Mouse (Mus musculus): ENCODE measurements around the gene Ptpn6.
"Not testable (repeated sequence)": the region's sequence is repeated elsewhere in the genome, so short reads cannot be mapped to it uniquely, and the experiment has no call there.

DNA sequence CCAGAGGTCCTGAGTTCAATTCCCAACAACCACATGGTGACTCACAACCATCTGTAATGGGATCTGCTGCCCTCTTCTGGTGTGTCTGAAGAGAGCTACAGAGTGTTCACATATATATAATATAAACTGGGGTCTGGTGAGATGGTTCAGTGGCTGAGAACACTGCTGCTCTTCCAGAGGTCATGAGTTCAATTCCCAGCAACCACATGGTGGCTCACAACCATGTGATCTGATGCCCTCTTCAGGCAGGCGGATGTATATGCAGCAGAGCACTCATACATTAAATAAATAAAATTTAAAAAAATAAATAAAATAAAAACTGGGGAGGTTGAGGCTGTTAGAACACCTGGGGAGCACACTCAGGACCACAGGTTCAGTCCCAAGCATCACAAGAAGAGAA lies 51.9 kb downstream of the Ptpn6 start:
- not testable (repeated sequence) for TF ChIP-seq ZC3H11A (IDR thresholded peaks at IDR 0.05; ENCODE audit: borderline replicate concordance, low read depth, low read length); MAFK (IDR thresholded peaks at IDR 0.05; ENCODE audit: insufficient read depth, low read depth, low read length); HCFC1 (IDR thresholded peaks at IDR 0.05; ENCODE audit: borderline replicate concordance, insufficient read depth, low read length); CHD2 (IDR thresholded peaks at IDR 0.05; ENCODE audit: low read depth, low read length); ZNF384 (IDR thresholded peaks at IDR 0.05; ENCODE audit: low read depth, low read length)

Data from ES-E14 (cell line).